Mouse (Mus musculus): ENCODE results near the gene Spink2. TPM values are rescaled to one million over a fixed set of nuclear protein-coding genes. Genes with fewer than 3 reads are reported as not detected.
"Not testable (repeated sequence)": the region's sequence is repeated elsewhere in the genome, so short reads cannot be mapped to it uniquely, and the experiment has no call there.

Spink2 gene
- polyA plus RNA-seq, 1 experiment from 2014 or later: 1.8 TPM

- Histone ChIP-seq H3K36me3 (no peaks in the 10 kb centered on the region), H3K27me3 (replicated peaks) (no peaks in the 10 kb centered on the region), H3K9me3 (no peaks in the 10 kb centered on the region), H3K9ac (no peak overlapping the region), H3K4me1 (replicated peaks) (no peaks in the 10 kb centered on the region), H3K4me2 (replicated peaks) (no peak overlapping the region), H3K27ac (no peak overlapping the region), H3K4me3 (replicated peaks) (no peak overlapping the region)
- WGBS: 76% methylated on average over 4 of the region's 4 CpGs
- ATAC-seq: no peak
Measured at GRCm38 (mm10) chr5:77191106-77191505, 20.2 kb downstream of the Spink2 start.

- whole genome bisulfite sequencing: 66% methylated on average over 3 of the region's 3 CpGs
- Histone ChIP-seq H3K4me2 (replicated peaks) (no peak overlapping the region), H3K27ac (no peak overlapping the region), H3K9ac (no peak overlapping the region), H3K9me3 (no peaks in the 10 kb centered on the region), H3K4me3 (replicated peaks) (no peak overlapping the region), H3K36me3 (no peaks in the 10 kb centered on the region), H3K27me3 (replicated peaks) (no peaks in the 10 kb centered on the region), H3K4me1 (replicated peaks) (no peaks in the 10 kb centered on the region)
- no peak for ATAC-seq
Measured at GRCm38 (mm10) chr5:77188738-77189137, 22.5 kb downstream of the Spink2 start.

- WGBS: 85% methylated on average over 3 of the region's 3 CpGs
- ATAC-seq: no peak
- no peaks in the 10 kb centered on the region for H3K36me3 ChIP-seq
- no peak overlapping the region for H3K27ac ChIP-seq
- H3K9ac ChIP-seq: no peak overlapping the region
- H3K9me3 ChIP-seq: no peaks in the 10 kb centered on the region
- no peak overlapping the region for H3K4me2 ChIP-seq (replicated peaks)
- H3K4me1 ChIP-seq (replicated peaks): no peaks in the 10 kb centered on the region
- no peak overlapping the region for H3K4me3 ChIP-seq (replicated peaks)
- no peaks in the 10 kb centered on the region for H3K27me3 ChIP-seq (replicated peaks)
Measured at GRCm38 (mm10) chr5:77185351-77185750, 25.9 kb downstream of the Spink2 start.

GRCm38 (mm10) chr5:77183876-77184275 is 27.4 kb downstream of the Spink2 start:
- 68% methylated on average over 5 of the region's 5 CpGs for WGBS
- H3K27me3 ChIP-seq (replicated peaks); H3K9ac ChIP-seq; H3K9me3 ChIP-seq; H3K36me3 ChIP-seq; H3K27ac ChIP-seq; ATAC-seq; H3K4me2 ChIP-seq (replicated peaks); H3K4me1 ChIP-seq (replicated peaks); H3K4me3 ChIP-seq (replicated peaks): not testable (repeated sequence)

GRCm38 (mm10) chr5:77183338-77183737 is 27.9 kb downstream of the Spink2 start:
- Histone ChIP-seq H3K36me3 (no peaks in the 10 kb centered on the region), H3K27me3 (replicated peaks) (no peaks in the 10 kb centered on the region), H3K4me1 (replicated peaks) (no peaks in the 10 kb centered on the region), H3K9me3 (no peaks in the 10 kb centered on the region), H3K4me3 (replicated peaks) (no peak overlapping the region), H3K27ac (no peak overlapping the region), H3K9ac (no peak overlapping the region), H3K4me2 (replicated peaks) (no peak overlapping the region)
- whole genome bisulfite sequencing: 20% methylated on average over 1 of the region's 1 CpGs
- ATAC-seq: no peak

GRCm38 (mm10) chr5:77181508-77181907 is 29.8 kb downstream of the Spink2 start:
- ATAC-seq: peak; percentile 34
- WGBS: 59% methylated on average over 7 of the region's 7 CpGs
- no peaks in the 10 kb centered on the region for H3K9me3 ChIP-seq

GRCm38 (mm10) chr5:77178976-77179375 is 32.3 kb downstream of the Spink2 start:
- Histone ChIP-seq H3K27me3 (replicated peaks) (no peaks in the 10 kb centered on the region), H3K36me3 (no peaks in the 10 kb centered on the region), H3K4me1 (replicated peaks) (0 out of 2 replicates have a peak, but pooled peaks cover 2% of the 10 kb centered on the region), H3K4me3 (replicated peaks) (no peak overlapping the region), H3K4me2 (replicated peaks) (no peak overlapping the region), H3K9me3 (no peaks in the 10 kb centered on the region), H3K27ac (no peak overlapping the region), H3K9ac (no peak overlapping the region)
- no peak for ATAC-seq
- WGBS: 94% methylated on average over 1 of the region's 1 CpGs

More at GRCm38 (mm10) chr5:77181508-77181907, 29.8 kb downstream of the Spink2 start:
- no peaks in the 10 kb centered on the region for H3K27me3 ChIP-seq (replicated peaks)
- no peak overlapping the region for H3K4me2 ChIP-seq (replicated peaks)
- no peaks in the 10 kb centered on the region for H3K36me3 ChIP-seq
- H3K4me1 ChIP-seq (replicated peaks): 0 out of 2 replicates have a peak, but pooled peaks cover 2% of the 10 kb centered on the region
- no peak overlapping the region for H3K27ac ChIP-seq
- H3K9ac ChIP-seq: no peak overlapping the region
- no peak overlapping the region for H3K4me3 ChIP-seq (replicated peaks)

- Histone ChIP-seq H3K27ac (no peak overlapping the region), H3K9ac (no peak overlapping the region), H3K4me1 (replicated peaks) (0 out of 2 replicates have a peak, but pooled peaks cover 2% of the 10 kb centered on the region), H3K27me3 (replicated peaks) (no peaks in the 10 kb centered on the region), H3K4me2 (replicated peaks) (no peak overlapping the region), H3K9me3 (no peaks in the 10 kb centered on the region), H3K36me3 (no peaks in the 10 kb centered on the region), H3K4me3 (replicated peaks) (no peak overlapping the region)
- no peak for ATAC-seq
- 31% methylated on average over 9 of the region's 9 CpGs for WGBS
Measured at GRCm38 (mm10) chr5:77178008-77178407, 33.3 kb downstream of the Spink2 start.

GRCm38 (mm10) chr5:77174779-77175178 is 36.5 kb downstream of the Spink2 start:
- WGBS: 41% methylated on average over 4 of the region's 4 CpGs
- H3K4me1 ChIP-seq (replicated peaks): 0 out of 2 replicates have a peak, but pooled peaks cover 2% of the 10 kb centered on the region

GRCm38 (mm10) chr5:77170593-77170992 is 40.7 kb downstream of the Spink2 start:
- H3K27me3 ChIP-seq (replicated peaks): no peaks in the 10 kb centered on the region
- peak; percentile 74 for ATAC-seq
- no peak overlapping the region for H3K4me2 ChIP-seq (replicated peaks)
- no peaks in the 10 kb centered on the region for H3K9me3 ChIP-seq
- no peak overlapping the region for H3K4me3 ChIP-seq (replicated peaks)
- WGBS: 62% methylated on average over 5 of the region's 5 CpGs
- H3K36me3 ChIP-seq: no peaks in the 10 kb centered on the region
- 0 out of 2 replicates have a peak, but pooled peaks cover 2% of the 10 kb centered on the region for H3K4me1 ChIP-seq (replicated peaks)
- H3K9ac ChIP-seq: no peak overlapping the region
- no peak overlapping the region for H3K27ac ChIP-seq

More at GRCm38 (mm10) chr5:77174779-77175178, 36.5 kb downstream of the Spink2 start:
- no peaks in the 10 kb centered on the region for H3K27me3 ChIP-seq (replicated peaks)
- H3K4me2 ChIP-seq (replicated peaks): no peak overlapping the region
- H3K9ac ChIP-seq: no peak overlapping the region
- ATAC-seq: no peak
- H3K27ac ChIP-seq: no peak overlapping the region
- no peak overlapping the region for H3K4me3 ChIP-seq (replicated peaks)
- no peaks in the 10 kb centered on the region for H3K36me3 ChIP-seq
- no peaks in the 10 kb centered on the region for H3K9me3 ChIP-seq

GRCm38 (mm10) chr5:77167306-77167945 is 43.8 kb downstream of the Spink2 start:
- no peaks in the 10 kb centered on the region for H3K36me3 ChIP-seq
- 0 out of 2 replicates have a peak, but pooled peaks cover 2% of the 10 kb centered on the region for H3K4me1 ChIP-seq (replicated peaks)
- H3K4me3 ChIP-seq (replicated peaks): no peak overlapping the region
- no peak overlapping the region for H3K9ac ChIP-seq
- H3K9me3 ChIP-seq: no peaks in the 10 kb centered on the region
- no peak for ATAC-seq
- no peak overlapping the region for H3K4me2 ChIP-seq (replicated peaks)
- no peak overlapping the region for H3K27ac ChIP-seq
- WGBS: 52% methylated on average over 22 of the region's 22 CpGs
- no peaks in the 10 kb centered on the region for H3K27me3 ChIP-seq (replicated peaks)

GRCm38 (mm10) chr5:77165703-77166625 is 45.3 kb downstream of the Spink2 start:
- no peak overlapping the region for H3K4me3 ChIP-seq (replicated peaks)
- WGBS: 63% methylated on average over 13 of the region's 13 CpGs
- H3K4me1 ChIP-seq (replicated peaks): 0 out of 2 replicates have a peak, but pooled peaks cover 2% of the 10 kb centered on the region
- no peak for ATAC-seq
- H3K27me3 ChIP-seq (replicated peaks): no peaks in the 10 kb centered on the region
- H3K4me2 ChIP-seq (replicated peaks): no peak overlapping the region
- H3K9ac ChIP-seq: no peak overlapping the region
- no peaks in the 10 kb centered on the region for H3K36me3 ChIP-seq
- H3K27ac ChIP-seq: no peak overlapping the region
- no peaks in the 10 kb centered on the region for H3K9me3 ChIP-seq
